Mouse (Mus musculus): ENCODE data around the gene Pafah1b2. TPM values are rescaled to one million over a fixed set of nuclear protein-coding genes. Genes with fewer than 3 reads are reported as not detected.

Gene Pafah1b2
- total RNA-seq, 2 experiments from 2014 or later, result 26.5 to 144 TPM

DNA sequence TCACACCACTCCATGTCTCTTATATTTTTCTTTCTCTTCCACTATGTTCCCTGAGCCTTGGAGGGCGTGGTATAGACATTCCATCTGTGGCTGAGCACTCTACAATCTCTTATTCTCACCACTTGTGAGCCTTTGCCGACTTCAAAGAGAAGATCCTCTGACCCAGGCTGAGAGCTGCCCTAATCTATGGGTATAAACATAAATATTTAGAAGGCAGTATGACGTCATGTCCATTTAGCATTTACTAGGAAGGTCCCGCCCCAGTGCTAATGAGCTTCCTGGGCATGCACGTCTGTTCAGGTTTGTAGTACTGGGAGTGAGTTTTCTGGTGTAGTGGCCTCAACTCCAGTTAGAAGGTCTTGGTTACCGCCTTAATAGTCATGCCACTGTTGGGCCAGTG lies 17.0 kb upstream of the Pafah1b2 start:
- ATAC-seq (replicated peaks; ENCODE audit: low FRiP score, low TSS enrichment, poor library complexity, severe bottlenecking), result no peak

DNA sequence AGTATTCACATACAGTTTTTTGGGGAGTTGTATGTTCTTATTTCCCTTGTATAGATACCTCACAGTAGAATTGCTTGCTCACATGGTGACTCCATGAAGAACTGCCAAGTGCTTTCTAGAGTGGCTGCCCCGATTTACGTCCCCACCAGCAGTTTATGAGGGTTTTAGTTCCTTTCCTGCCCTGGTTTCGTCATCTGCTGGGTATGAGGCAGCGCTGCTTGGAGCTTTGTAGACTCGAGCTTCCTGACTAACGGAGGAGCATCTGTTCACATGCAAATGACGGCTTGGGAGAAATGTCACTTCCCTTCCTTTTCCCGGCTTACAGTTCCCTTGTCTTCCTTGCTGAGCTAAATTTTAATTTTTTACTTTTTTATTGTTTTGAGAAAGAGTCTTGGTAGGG lies 15.5 kb upstream of the Pafah1b2 start:
- ATAC-seq (replicated peaks; ENCODE audit: low FRiP score, low TSS enrichment, poor library complexity, severe bottlenecking), result no peak

DNA sequence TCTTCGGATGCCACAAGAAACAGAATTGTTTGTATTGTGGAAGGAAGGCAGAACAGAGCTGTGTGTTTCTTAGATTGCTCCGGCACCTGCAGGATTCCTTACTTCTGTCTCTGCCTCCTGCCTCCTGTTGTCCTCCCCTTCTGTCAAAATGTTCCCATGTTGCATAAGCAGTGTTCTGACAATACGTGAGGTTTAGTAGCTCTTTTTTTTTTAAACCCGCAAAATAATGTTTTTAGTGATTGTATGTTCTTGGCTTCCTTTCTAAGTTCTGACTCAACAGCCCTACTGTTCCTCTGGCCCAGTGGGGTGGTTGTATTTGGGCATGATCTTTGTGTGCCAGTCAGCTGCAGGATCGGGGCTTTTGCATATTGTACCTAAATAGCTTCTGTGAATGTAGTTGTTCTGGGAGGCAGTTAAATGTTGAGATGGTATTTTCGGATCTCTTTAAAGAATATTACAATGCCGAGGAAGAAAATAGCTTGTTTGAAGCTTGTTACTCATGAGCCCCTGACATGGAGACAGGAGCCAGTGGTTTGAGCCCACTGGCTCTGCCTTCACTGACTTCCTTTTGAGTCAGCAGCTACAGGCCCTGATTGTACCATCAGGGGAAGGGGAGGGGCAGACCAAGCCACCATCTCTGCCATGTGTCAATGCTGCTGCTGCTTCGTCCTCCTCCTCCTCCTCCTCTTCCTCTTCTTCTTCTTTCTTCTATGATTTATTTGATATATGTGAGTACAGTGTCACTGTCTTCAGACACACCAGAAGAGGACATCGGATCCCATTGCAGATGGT lies 13.8 kb upstream of the Pafah1b2 start:
- no peak for ATAC-seq (replicated peaks; ENCODE audit: low FRiP score, low TSS enrichment, poor library complexity, severe bottlenecking)

DNA sequence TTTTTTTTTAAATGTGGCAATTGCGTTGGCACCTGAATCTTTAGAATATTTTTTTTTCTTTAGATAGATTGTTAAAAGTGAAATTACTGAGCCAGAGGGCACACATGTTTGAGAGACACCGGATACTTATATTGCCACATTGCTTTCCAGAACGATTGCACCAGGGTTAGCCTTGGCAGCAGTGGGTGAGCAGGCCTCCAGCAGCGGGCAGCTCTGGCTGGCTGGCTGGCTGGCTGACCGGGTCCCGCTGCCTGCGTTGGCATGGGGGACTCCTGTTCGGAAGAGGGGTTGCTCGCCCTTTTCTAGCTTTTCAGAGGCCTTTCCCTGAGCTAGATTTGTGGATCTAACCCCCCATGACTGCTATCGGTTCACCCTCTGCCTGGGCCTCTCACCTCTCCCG lies 11.1 kb upstream of the Pafah1b2 start:
- no peak for ATAC-seq (replicated peaks; ENCODE audit: low FRiP score, low TSS enrichment, poor library complexity, severe bottlenecking)

DNA sequence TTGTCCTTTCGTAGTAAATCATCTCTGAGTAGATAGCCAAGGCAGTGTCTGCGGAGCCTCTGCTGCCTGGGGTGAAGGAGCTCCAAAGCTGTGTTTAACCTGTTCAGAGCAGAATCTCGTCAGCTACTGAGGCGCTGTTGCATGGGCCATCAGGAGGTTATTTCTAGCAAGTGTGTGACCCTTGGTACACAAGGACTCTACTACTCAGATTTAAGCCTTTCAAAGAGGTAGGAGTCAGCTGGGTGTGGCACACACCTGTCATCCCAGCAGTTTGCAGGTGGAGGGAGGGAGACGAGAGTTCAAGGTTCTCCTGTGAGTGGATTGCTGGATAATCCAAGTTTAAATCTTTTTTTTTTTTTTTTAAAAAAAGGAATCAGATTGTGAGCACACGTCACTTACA lies 7.5 kb upstream of the Pafah1b2 start:
- no peak for ATAC-seq (replicated peaks; ENCODE audit: low FRiP score, low TSS enrichment, poor library complexity, severe bottlenecking)

DNA sequence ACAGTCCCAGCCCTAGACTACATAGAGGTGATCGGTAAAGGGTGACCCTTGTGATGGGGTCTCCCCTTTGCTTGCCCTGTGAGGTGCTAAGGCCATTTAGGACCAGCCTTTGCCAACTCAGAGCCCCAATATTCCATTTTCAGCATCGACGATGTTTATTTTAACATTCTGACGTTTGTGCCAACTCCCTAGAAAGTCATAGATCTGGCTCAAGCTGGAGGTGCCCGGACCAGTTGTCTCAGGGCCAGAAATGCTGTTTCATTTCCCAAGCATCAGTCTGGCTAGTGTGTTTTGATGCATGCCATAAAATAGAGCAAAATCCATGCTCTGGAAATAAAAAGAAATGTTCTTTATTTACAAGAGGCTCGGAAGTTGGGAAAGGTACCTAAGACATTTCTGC lies 5.8 kb upstream of the Pafah1b2 start:
- ATAC-seq (replicated peaks; ENCODE audit: low FRiP score, low TSS enrichment, poor library complexity, severe bottlenecking), result no peak

DNA sequence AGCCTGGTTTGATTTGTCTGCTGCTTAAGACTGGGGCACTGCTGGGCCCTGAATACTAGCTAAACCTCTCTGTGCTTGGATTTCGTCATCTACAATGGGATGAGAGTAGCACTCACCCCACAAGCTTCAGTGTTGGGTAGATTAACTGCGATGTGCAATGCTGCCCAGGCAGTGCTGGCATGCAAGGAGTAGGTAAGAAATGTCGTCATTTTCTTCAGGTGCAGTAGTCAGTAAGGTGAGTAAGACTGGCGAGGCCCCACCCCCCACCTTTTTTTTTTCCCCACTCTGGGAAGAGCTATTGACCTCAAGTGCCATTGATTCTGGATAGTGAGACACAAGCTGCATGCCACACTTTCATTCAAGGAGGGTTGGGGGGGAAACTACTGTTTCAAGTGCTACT lies 3.9 kb upstream of the Pafah1b2 start:
- ATAC-seq (replicated peaks; ENCODE audit: low FRiP score, low TSS enrichment, poor library complexity, severe bottlenecking), result no peak

DNA sequence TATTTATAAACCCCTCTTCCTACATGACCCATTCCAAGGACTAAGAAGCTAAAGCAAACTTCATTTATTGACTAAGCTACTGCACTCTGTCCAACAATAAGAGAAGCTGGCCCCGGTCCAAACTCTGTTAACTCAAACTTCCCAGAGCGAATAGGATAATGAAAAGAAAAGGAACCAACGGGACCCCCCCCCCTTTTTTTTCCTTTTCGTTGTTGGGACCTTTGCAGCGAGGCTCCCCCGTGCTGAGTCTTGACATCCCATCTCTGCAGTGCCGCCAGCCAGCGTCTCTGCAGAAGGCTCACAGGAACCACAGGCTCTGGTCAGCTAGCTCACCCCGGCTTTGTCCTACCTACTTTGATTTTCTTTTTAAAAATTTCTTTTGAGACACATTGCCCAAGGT lies 3.3 kb upstream of the Pafah1b2 start:
- no peak for ATAC-seq (replicated peaks; ENCODE audit: low FRiP score, low TSS enrichment, poor library complexity, severe bottlenecking)

DNA sequence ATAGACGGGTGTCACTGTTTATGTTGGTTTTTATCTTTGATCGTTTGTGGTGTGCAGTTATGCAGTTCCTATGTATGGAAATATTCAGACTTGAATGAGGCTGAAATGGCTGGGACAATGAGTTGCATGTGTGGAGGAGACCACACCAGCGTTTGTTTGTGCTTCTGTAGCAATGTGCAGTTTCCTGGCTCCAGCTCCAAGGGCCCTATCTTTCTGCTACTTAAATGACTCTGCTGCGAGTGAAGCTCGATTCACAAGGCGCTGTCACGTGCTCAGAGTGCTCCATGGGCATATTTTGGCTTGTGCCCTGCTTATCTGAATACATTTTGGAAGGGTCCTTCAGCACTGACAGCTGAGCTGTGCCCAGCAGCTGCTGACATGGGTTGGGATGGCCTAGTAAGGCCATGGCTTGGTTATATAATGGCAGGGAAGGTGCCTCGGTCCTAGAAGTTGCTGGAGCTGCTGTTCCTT lies 2.6 kb upstream of the Pafah1b2 start:
- peak; percentile 58 for ATAC-seq (replicated peaks; ENCODE audit: low FRiP score, low TSS enrichment, poor library complexity, severe bottlenecking)

DNA sequence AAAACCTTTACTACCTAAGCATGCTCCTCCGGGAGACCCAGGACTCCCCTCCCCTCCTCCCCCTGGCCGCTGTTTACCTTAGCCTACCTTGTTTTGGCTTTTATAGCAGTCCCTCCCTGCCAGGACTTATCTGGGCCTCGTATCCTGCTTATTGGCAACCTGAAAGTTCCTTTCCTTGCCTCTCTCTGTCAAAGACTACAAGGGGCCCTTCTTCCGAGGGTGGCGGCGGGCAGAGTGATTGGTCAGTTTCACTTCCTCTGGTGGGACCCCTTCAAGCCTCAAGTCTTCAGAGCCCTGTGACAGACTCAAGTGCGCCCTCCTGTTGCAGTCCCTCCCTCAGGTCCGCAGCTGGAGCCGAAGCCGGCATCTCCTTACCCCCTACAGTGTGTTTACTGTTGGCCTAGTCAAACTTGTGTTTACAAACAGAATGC lies 1.8 kb upstream of the Pafah1b2 start:
- peak; percentile 35 for ATAC-seq (replicated peaks; ENCODE audit: low FRiP score, low TSS enrichment, poor library complexity, severe bottlenecking)

DNA sequence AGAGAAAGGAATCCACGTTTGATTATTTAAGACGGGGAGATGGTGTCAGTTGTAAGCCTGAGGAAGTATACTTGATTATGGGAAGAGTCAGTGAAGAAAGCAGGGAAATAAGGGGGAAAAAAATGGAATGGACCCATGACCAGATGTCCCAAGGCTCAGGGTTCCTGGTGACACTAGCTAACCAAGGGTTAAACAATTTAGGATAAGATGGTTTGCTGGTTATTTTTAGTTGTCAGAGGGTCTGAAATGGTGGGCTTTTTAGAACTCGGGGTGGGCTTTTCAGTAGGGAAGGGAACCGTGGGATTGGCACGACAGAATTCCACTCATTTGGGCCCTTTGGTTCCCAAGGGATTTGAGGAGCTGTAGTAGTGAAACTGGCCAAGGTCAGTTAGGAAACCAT lies 1.1 kb upstream of the Pafah1b2 start:
- no peak for ATAC-seq (replicated peaks; ENCODE audit: low FRiP score, low TSS enrichment, poor library complexity, severe bottlenecking)

DNA sequence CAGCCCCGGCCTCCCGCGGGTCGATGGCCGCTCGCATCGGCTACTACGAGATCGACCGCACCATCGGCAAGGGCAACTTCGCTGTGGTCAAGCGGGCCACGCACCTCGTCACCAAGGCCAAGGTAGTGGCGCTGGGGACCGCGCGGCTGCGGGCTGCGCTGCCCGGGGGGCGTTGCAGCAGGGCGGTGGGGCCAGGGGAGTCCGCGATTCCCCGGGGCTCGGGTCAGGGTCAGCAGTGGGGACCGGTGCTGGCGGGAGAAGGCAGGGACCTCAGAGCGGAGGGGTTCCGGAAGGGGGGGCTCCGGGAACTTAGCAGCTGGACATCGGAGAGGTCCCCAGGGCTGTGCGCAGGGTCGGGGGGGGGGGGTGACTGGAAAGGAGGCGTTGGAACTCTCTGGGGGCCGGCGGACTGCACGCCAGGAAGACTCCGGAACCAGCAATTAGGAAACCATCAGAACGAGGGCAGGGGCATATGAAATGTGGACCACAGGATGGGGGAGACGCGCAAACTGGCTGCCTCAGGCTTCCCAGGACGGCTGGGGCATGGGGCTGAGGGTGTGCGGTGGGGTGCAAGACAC lies 608 bp upstream of the Pafah1b2 start:
- ATAC-seq (replicated peaks; ENCODE audit: low FRiP score, low TSS enrichment, poor library complexity, severe bottlenecking), result no peak

DNA sequence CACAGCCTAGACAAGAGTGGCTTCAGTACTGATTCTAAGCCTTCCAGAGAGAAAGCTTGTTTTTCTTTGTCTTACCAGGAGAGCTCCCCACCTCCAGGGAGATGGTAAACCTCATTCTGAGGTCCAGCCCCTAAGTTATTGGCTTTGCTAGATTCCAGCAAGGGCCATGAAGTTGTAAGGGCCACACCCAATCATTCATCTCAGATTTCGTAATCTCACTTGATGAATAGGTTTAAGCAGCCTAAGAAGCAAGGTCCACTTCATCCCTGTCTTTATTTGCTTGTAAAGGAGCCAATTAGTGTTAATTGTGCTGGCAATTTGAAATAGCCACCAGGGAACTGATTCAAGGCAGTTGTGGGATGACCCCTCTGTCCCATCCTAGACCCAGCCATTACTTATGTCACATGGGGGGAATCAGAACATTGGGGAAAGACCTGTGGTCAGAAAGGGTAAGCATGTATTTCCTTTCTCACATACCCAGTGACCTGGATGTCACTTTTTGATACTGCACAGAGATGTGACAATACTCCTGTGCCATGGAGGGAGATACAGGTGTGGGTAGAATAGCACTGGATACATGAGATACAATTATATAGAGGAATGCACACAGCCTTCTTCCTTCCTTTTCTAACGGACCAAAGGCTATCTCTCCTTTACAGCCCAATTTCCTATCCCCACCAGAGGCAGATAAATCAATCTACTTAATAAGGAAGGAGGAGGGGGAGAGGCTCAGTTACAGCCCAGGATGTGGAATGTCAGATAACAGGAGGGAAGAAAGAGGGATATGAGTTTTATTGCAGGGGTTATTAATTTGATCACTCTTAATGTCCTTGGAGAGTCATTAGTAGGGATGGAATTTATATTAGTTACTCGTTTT lies 1.2 kb downstream of the Pafah1b2 start:
- peak; percentile 28 for ATAC-seq (replicated peaks; ENCODE audit: low FRiP score, low TSS enrichment, poor library complexity, severe bottlenecking)

DNA sequence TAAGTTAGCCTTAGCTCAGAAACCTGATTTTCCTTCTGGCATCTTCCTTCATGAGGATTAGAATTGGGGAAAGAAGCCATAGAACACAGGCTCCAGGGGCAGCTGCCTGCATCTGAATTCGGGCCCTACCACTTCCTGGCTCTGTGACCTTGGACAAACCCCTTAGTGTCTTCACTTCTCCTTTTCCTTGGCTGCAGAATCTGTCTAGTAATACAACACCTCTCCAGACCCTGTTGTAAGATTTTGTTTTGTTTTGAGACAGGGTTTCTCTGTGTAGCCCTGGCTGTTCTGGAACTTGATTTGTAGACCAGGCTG lies 2.9 kb downstream of the Pafah1b2 start:
- ATAC-seq (replicated peaks; ENCODE audit: low FRiP score, low TSS enrichment, poor library complexity, severe bottlenecking), result no peak

DNA sequence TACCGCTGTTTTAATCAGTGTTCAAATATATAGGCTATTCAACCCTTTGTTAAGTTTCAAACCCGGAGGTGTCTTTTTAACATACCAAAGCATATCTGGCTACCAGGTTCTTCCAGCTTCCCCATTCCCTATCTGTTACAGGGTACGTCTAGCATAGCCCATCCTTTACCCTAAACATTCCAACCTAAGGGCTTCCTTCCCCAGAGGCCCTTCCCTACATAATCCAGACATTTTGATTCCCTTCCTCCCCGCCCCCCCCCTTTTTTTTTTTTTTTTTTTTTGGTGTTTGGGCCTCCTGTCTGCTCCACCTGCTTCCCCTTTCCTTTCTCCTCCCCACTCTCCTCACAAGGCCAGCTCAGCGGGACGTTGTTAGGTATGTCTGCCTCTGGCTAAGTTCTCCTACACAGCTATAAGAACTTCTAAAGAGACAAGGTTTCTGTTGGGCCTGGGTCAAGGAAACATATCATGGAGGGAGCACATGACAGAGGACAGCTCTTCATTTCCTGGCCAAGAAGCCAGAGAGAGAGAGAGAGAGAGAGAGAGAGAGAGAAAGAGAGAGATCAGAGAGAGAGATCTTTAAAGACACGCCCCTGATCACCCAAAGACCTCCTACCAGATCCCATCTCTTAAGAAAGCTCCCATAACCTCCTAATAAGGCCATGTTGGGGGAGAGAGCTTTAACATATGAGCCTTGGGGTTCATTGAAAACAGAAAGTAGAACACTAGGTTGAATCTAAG lies 3.4 kb downstream of the Pafah1b2 start:
- ATAC-seq (replicated peaks; ENCODE audit: low FRiP score, low TSS enrichment, poor library complexity, severe bottlenecking), result no peak

DNA sequence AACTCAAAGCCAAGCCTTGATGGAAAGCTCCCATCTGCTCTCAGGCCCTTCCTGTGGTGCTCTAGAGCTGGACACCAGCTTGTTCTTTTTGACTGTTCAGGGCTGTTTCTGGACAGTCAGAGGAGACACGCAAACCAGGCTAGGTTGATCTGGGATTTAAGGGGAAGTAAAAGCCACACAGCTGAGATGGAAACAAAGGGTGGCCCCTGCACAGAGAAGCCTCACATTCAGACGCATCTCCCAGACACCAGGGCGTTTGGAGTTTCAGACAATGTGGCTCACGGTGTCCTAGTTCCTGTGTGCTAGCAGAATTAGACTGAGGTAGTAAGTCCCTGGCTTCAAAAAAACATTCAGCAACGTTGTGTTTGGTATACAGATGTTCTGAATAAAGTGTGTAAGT lies 6.3 kb downstream of the Pafah1b2 start:
- no peak for ATAC-seq (replicated peaks; ENCODE audit: low FRiP score, low TSS enrichment, poor library complexity, severe bottlenecking)

DNA sequence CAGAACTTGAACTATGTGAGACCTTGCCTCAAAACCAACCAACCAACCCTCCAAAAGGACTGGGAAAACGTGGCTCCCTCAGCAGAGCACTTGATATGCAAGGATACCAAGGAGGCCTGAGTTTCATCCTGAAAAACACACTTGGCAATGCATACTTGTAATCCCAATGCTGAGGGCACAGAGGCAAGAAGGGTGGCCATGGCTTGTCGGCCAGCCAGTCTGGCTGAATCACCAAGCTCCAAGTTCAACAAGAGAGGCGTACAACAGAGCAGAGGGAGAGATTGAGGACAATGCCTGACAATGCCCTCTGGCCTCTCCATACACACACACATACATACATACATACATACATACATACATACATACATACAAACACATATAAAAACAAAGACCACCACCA lies 8.0 kb downstream of the Pafah1b2 start:
- no peak for ATAC-seq (replicated peaks; ENCODE audit: low FRiP score, low TSS enrichment, poor library complexity, severe bottlenecking)

DNA sequence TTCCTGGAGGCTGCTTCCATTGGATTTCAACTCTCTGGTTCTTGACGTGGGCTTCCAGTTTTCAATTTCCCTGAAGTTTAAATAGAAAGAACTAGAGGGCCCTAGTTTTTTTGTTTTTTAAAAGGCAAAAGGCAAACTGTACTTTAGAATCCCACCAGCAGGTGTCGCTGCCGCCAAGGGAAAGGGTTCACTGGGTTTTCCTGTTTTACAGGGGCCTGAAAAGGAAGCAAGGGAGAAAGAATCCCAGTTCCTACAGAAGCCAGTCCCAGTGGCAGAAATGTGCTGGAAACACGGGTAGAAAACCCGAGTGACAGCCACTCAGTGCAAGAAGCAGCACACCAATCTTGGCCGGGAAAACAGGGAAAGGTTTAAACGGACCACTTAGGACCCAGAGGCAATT lies 8.8 kb downstream of the Pafah1b2 start:
- ATAC-seq (replicated peaks; ENCODE audit: low FRiP score, low TSS enrichment, poor library complexity, severe bottlenecking), result no peak

DNA sequence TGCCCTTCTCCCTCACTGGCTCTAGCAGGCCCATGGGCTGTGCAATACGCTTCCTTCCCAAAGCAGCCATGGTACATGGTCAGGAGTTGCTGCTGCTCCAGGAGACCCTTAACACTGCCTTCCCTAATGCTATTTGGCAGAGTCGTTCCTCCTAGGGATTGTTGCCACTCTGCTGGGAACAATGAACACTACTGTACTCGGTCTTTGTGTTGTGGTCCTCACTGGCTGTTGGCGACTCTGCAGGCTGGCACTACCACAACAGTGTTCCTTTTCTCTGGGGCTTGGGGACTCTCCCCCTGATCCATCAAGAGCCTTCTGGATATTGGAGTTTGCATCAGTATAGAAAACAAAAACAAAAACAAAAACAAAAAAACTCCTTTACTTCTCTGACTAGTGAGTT lies 13.5 kb downstream of the Pafah1b2 start:
- no peak for ATAC-seq (replicated peaks; ENCODE audit: low FRiP score, low TSS enrichment, poor library complexity, severe bottlenecking)

DNA sequence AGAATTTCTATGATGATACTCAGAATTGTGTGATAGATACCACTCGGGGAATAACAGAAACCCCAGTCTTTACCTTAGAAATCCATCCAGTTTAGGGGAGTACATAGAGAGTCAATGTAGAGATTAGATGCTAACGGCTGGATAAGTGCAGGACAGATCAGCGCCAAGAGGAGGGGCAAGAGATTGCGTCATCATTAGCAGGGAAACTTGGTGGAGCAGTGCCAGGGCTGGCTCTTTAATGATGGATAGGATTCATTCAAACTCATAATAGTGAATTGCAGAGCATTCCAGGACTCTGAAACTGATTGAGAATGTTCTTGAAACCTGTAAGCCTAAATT lies 27.3 kb downstream of the Pafah1b2 start:
- ATAC-seq (replicated peaks; ENCODE audit: low FRiP score, low TSS enrichment, poor library complexity, severe bottlenecking), result peak; percentile 40
